Mouse (Mus musculus): Measurements from ENCODE around the gene Ssx2ip. TPM values are rescaled to one million over a fixed set of nuclear protein-coding genes. Genes with fewer than 3 reads are reported as not detected.
A peak's percentile ranks its signal among the peaks of the same experiment; 100 is the strongest.

Gene Ssx2ip
- polyA plus RNA-seq, 1 experiment from 2014 or later = 23.7 TPM

DNA sequence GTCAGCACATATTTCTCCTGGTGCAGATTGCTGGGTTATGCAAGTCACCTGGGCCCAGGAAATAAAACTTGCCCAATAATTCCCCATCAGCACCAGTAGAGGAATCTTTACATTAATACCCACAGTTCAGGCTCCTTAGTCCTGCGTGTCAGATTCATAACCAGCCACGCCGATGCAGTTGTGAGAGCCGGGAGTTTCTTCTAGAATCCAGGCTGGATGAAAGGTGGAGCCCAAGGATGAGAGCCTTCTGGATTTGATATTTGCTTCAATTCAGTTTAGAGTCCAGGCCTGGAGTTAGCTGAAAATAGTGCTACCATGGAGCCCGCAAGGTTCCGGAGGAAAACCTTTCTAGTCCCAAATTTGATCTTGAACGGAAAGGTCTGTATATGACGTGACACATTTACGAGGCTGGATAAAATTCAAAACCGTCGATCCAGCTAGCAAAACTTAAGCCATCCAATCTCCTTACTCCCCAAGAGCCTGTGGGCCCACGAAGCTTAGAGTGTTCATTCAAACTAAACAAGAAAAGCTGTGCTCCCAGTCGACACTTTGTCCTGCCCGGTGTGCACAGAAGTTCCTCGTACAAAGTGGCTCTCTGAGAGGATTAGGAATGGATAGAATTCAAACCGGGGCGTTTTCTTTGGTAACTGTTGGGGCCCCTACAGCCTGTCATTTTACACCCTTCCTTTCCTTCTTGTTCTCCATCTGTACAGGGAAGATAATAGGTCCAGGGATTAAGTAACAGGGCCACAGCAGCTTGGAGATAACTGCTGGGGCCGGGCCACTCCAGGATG, 968 bp downstream of the Ssx2ip start:
- peaks cover 5% of the 10 kb centered on the region; the same call in 1 of the 2 replicates for H3K9me3 ChIP-seq (replicated peaks)
- peak overlapping the region; percentile 94 for H3K9ac ChIP-seq
- no peaks in the 10 kb centered on the region for H3K36me3 ChIP-seq
- peak overlapping the region; percentile 78 for H3K27ac ChIP-seq
- H3K4me3 ChIP-seq (replicated peaks) = peak overlapping the region; percentile 94
- peak overlapping the region; percentile 94 for H3K4me2 ChIP-seq
- H3K27me3 ChIP-seq = no peaks in the 10 kb centered on the region
- ATAC-seq (replicated peaks; ENCODE audit: low FRiP score) = peak; percentile 15; the same call in 1 of the 2 replicates
- peaks cover 36% of the 10 kb centered on the region for H3K4me1 ChIP-seq
- WGBS = 18% methylated on average over 18 of the region's 18 CpGs

DNA sequence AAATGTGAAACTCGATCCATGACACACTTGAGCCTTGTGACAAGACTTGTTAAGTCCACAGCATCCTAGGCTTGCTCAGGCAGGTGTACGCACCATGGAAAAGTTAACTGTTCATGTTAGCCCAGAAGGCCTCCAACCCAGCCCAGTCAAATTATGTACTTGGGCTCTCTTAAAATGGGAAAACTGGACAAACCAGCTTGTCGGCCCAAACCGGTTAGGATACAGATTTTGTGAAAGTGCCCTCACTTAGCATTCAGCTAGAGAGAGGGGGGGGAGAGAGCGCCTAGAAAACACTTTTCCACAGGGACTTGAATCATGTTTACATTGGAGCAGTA, 1.5 kb downstream of the Ssx2ip start:
- Histone ChIP-seq H3K27ac (peak overlapping the region; percentile 78), H3K4me2 (peak overlapping the region; percentile 94), H3K36me3 (no peaks in the 10 kb centered on the region), H3K9ac (peak overlapping the region; percentile 94; the same call in 1 of the 2 replicates), H3K9me3 (replicated peaks) (peaks cover 5% of the 10 kb centered on the region; the same call in 1 of the 2 replicates), H3K4me1 (peaks cover 36% of the 10 kb centered on the region), H3K4me3 (replicated peaks) (peak overlapping the region; percentile 94), H3K27me3 (no peaks in the 10 kb centered on the region)
- 0 out of 2 replicates have a peak, but pooled peaks have one; percentile 1 for ATAC-seq (replicated peaks; ENCODE audit: low FRiP score)
- 43% methylated on average over 5 of the region's 5 CpGs for WGBS

DNA sequence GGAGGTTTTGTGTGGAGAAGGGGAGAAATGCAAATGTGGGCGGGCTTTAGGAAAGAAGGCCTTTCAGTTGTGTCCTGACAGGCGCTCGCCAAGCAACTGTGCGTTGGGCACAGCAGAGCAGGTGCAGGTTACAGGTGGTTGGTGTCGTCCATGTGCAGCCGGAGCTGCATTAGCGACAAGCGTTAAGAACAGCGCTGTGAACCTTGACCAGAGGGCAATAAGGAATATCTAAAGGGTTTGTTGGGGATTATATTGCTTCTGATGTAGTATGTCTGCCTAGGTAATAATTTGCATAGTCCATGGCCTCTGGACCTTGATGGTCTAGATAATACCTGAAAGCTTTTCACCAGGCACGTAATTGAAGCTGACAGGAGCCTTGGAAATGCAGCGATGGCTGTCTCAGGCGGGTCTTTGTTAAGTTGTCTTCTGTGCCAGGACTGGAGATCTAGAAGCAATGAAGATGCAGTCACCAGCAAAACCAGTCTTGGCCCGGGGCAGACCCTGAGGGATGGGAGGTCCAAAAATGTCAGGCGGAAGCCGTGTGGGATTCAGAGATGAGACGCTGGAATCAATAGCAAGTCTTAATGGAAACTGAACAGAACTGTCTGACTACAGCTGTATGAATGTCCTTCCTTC, 2.8 kb downstream of the Ssx2ip start:
- H3K4me2 ChIP-seq = peak overlapping the region; percentile 94
- no peak overlapping the region for H3K9ac ChIP-seq
- H3K27me3 ChIP-seq = no peaks in the 10 kb centered on the region
- H3K36me3 ChIP-seq = no peaks in the 10 kb centered on the region
- no peak overlapping the region; the same call in 1 of the 2 replicates for H3K4me3 ChIP-seq (replicated peaks)
- no peak for ATAC-seq (replicated peaks; ENCODE audit: low FRiP score)
- H3K4me1 ChIP-seq = peaks cover 36% of the 10 kb centered on the region
- peak overlapping the region; percentile 78; the same call in 1 of the 2 replicates for H3K27ac ChIP-seq
- peaks cover 5% of the 10 kb centered on the region; the same call in 1 of the 2 replicates for H3K9me3 ChIP-seq (replicated peaks)
- 77% methylated on average over 16 of the region's 16 CpGs for WGBS

DNA sequence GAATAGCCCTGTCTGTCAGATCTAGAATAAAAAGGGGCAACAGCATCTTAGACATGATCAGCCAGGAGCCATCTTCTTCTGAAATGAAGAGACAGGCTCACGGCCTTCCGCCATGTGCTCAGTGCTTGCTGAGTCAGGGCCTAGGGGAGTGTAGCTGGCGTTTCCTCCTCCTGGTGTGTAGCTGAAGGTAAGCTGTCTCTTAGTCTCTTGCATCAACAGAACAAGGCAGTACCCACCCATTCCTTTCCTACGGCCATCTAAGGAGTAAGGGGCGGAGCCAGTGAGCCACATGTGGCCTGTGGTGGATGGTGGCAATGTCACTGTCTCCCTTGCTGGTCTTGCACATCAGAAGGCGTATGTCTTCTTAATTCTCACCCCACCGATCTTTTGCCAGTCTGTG, 5.7 kb downstream of the Ssx2ip start:
- no peaks in the 10 kb centered on the region for H3K9me3 ChIP-seq (replicated peaks)
- no peak overlapping the region for H3K4me2 ChIP-seq
- no peak for ATAC-seq (replicated peaks; ENCODE audit: low FRiP score)
- no peaks in the 10 kb centered on the region for H3K27me3 ChIP-seq
- H3K9ac ChIP-seq = no peak overlapping the region
- H3K27ac ChIP-seq = no peak overlapping the region
- no peak overlapping the region for H3K4me3 ChIP-seq (replicated peaks)
- 86% methylated on average over 7 of the region's 7 CpGs for WGBS
- H3K36me3 ChIP-seq = no peaks in the 10 kb centered on the region
- H3K4me1 ChIP-seq = peaks cover 26% of the 10 kb centered on the region

DNA sequence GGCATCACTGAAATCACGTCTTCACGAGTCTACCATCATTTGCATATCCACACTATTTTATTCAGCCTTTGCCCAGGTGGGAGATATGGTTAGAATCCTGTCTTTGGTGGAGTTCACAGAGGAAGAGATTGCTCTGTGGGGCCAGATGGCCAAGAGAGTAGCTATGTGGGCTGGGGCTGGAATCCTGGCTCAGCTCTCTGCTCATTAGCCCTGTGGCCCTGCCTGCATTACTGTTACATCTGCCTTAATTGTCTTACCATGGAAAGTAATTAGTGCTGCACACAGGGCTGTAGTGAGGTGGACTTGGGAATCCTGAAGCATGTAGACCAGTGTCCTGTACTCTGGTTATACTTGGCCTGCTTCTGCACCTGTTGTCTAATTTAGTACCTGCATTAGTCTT, 7.6 kb downstream of the Ssx2ip start:
- Histone ChIP-seq H3K27me3 (no peaks in the 10 kb centered on the region), H3K4me1 (peaks cover 10% of the 10 kb centered on the region), H3K36me3 (no peaks in the 10 kb centered on the region), H3K27ac (no peak overlapping the region), H3K4me2 (no peak overlapping the region), H3K9ac (no peak overlapping the region), H3K9me3 (replicated peaks) (no peaks in the 10 kb centered on the region), H3K4me3 (replicated peaks) (no peak overlapping the region)
- ATAC-seq (replicated peaks; ENCODE audit: low FRiP score) = no peak
- WGBS = 76% methylated on average over 2 of the region's 2 CpGs

DNA sequence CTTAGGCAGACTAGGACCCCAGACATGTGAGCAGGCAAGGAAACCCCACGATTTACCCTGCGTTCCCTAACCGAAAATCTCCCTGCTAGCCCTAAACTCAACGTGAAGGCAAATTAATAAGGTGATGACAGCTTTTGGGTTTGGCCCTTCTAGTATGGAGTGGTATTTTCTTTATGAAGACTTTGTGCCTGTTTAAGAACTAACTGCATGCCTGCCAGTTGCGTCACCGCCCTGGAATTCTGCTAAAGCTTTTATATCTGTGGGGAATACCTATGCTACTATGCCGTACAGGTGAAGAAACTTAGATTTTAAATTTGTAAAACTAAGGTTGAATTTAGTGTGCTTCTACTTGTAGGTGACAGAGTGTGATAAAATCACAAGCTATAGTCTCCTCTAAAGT, 8.0 kb downstream of the Ssx2ip start:
- H3K27me3 ChIP-seq = no peaks in the 10 kb centered on the region
- no peak overlapping the region for H3K27ac ChIP-seq
- peaks cover 5% of the 10 kb centered on the region; the same call in 1 of the 2 replicates for H3K4me1 ChIP-seq
- H3K36me3 ChIP-seq = peaks cover under 1% of the 10 kb centered on the region; the same call in 1 of the 2 replicates
- no peak overlapping the region for H3K9ac ChIP-seq
- H3K4me3 ChIP-seq (replicated peaks) = no peak overlapping the region
- H3K4me2 ChIP-seq = no peak overlapping the region
- ATAC-seq (replicated peaks; ENCODE audit: low FRiP score) = no peak
- 88% methylated on average over 7 of the region's 7 CpGs for WGBS
- no peaks in the 10 kb centered on the region for H3K9me3 ChIP-seq (replicated peaks)

DNA sequence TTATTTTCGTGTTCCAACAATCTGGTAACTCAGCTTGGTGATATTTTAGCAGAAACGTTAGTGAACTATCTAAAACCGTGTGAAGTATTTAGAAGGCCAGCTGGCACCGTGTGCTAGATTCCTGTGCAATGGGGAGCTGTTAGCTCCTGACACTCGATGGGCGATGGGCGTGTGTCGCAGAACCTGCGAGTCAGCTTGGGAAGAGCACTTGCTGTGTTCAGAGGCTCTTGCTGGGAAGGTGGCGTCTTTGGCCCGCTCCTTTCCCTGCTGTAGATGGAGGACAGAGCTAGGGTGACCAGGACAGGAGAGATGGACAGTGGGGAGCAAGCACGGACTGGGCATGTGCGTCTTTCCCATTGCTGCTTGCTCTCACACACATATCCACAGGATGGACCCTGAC, 8.6 kb downstream of the Ssx2ip start:
- ATAC-seq (replicated peaks; ENCODE audit: low FRiP score) = no peak
- Histone ChIP-seq H3K27me3 (no peaks in the 10 kb centered on the region), H3K27ac (no peak overlapping the region), H3K4me3 (replicated peaks) (no peak overlapping the region), H3K4me2 (no peak overlapping the region), H3K9me3 (replicated peaks) (no peaks in the 10 kb centered on the region), H3K4me1 (peaks cover 3% of the 10 kb centered on the region; the same call in 1 of the 2 replicates), H3K36me3 (peaks cover 5% of the 10 kb centered on the region; the same call in 1 of the 2 replicates), H3K9ac (no peak overlapping the region)
- WGBS = 92% methylated on average over 13 of the region's 13 CpGs

DNA sequence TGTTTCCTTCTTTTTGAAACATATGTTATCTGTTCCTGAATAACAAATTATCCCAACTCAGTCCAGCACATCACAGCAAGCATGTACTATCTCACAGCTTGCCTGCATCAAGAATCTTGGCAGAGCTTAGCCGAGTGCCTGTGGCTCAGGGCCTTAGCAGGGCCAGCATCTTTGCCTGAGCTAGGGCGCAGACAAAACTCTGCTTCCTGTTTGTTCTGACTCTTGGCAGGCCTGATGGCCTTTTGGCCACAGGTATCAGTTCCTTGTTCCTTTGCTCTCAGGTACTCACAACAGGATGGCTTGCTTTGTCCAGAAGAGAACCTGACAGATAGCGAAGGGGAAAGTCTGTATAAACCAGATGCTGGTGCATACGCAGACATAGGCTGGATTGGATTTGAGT, 9.6 kb downstream of the Ssx2ip start:
- WGBS = 85% methylated on average over 4 of the region's 4 CpGs
- no peaks in the 10 kb centered on the region for H3K27me3 ChIP-seq
- ATAC-seq (replicated peaks; ENCODE audit: low FRiP score) = no peak
- peaks cover 3% of the 10 kb centered on the region; the same call in 1 of the 2 replicates for H3K4me1 ChIP-seq
- H3K36me3 ChIP-seq = peaks cover 12% of the 10 kb centered on the region
- no peak overlapping the region for H3K9ac ChIP-seq
- H3K4me2 ChIP-seq = no peak overlapping the region
- H3K27ac ChIP-seq = no peak overlapping the region
- no peaks in the 10 kb centered on the region for H3K9me3 ChIP-seq (replicated peaks)
- H3K4me3 ChIP-seq (replicated peaks) = no peak overlapping the region

DNA sequence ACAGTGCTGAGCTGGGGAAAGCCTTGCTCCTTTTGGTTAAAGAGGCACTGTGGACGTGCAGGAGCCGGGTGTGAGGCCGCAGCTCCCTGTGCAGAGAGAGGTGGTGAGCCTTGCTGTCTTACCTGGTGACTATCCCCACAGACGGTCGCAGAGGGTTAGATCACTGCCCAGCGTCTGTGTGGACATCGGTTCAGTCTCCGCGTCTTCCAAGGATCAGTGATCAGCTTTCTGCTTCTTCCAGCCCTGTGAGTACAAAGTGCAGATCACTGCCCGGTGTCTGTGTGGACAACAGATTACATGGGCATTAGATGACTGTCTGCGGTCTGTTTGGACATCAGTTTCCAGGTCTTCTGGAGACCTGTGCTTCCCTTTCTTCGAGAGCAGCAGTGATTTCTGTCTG, 10.1 kb downstream of the Ssx2ip start:
- no peak overlapping the region for H3K4me2 ChIP-seq
- H3K27ac ChIP-seq = no peak overlapping the region
- no peak; the same call in 1 of the 2 replicates for ATAC-seq (replicated peaks; ENCODE audit: low FRiP score)
- no peak overlapping the region for H3K4me3 ChIP-seq (replicated peaks)
- peaks cover 18% of the 10 kb centered on the region for H3K36me3 ChIP-seq
- WGBS = 86% methylated on average over 12 of the region's 12 CpGs
- no peak overlapping the region for H3K9ac ChIP-seq
- peaks cover 3% of the 10 kb centered on the region; the same call in 1 of the 2 replicates for H3K4me1 ChIP-seq
- H3K9me3 ChIP-seq (replicated peaks) = no peaks in the 10 kb centered on the region
- H3K27me3 ChIP-seq = no peaks in the 10 kb centered on the region

DNA sequence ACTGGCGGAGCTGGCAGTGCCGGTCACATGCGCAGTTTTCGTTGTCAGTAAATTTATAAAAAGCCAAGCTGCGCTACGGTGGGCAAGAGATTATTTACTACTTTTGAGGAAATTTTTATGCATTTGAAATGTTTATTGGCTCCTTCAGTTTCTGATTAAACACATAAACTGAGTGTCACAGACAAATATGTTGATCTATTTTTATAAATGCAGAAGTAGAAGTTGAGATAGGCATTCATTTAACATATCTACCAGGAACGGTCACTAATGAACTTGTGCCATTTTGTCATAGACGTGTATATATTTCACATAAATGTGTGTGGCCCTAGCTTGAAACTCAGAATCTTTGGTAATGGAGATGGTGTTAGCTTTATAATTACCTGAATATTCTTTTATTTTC, 13.4 kb downstream of the Ssx2ip start:
- Histone ChIP-seq H3K27me3 (no peaks in the 10 kb centered on the region), H3K4me2 (no peak overlapping the region), H3K4me3 (replicated peaks) (no peak overlapping the region), H3K9me3 (replicated peaks) (no peaks in the 10 kb centered on the region), H3K36me3 (peaks cover 41% of the 10 kb centered on the region), H3K4me1 (peaks cover 8% of the 10 kb centered on the region), H3K9ac (no peak overlapping the region), H3K27ac (no peak overlapping the region)
- 96% methylated on average over 8 of the region's 8 CpGs for WGBS
- no peak for ATAC-seq (replicated peaks; ENCODE audit: low FRiP score)

DNA sequence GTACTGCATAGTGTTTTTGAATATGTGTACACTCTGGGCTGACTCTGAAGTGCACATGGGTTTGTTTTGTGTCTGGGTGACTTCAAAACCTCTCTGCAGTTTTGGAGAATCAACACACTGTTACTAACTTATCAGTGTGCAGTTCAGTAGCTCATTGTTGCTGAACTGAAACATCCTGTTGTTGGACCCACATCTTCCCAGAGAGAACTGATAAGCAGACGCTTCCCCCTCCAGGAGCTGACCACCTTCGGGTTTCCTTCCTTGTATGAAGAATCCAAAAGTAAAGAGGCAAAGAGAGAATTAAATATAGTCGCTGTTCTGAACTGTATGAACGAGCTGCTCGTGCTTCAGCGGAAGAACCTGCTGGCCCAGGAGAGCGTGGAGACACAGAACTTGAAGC, 14.5 kb downstream of the Ssx2ip start:
- no peak overlapping the region for H3K9ac ChIP-seq
- no peaks in the 10 kb centered on the region for H3K27me3 ChIP-seq
- peaks cover 8% of the 10 kb centered on the region for H3K4me1 ChIP-seq
- peaks cover 51% of the 10 kb centered on the region for H3K36me3 ChIP-seq
- WGBS = 80% methylated on average over 7 of the region's 7 CpGs
- H3K27ac ChIP-seq = no peak overlapping the region
- H3K4me2 ChIP-seq = no peak overlapping the region
- H3K4me3 ChIP-seq (replicated peaks) = no peak overlapping the region
- no peak for ATAC-seq (replicated peaks; ENCODE audit: low FRiP score)
- H3K9me3 ChIP-seq (replicated peaks) = no peaks in the 10 kb centered on the region

DNA sequence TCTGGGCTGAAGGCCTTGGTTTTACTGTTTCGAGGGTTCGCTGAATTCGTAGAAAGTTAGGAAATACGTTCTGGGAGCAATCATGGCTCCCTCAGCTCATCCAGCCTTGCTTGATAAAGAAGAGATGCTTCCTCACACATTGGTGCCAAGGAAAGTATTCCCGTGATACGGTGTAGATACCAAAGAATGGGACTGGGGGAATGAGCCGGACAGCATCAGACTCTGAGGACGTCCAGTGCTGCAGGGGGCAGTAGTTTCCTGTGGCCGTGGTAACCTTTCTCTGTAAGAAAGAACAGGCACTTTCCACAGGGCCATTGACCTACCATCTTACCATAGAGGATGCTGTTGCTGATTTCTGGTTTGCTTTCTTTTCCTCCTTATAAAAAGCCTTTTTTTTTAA, 15.1 kb downstream of the Ssx2ip start:
- WGBS = 90% methylated on average over 9 of the region's 9 CpGs
- no peak for ATAC-seq (replicated peaks; ENCODE audit: low FRiP score)

More for the DNA sequence above, 15.1 kb downstream of the Ssx2ip start:
- Histone ChIP-seq H3K4me2 (no peak overlapping the region), H3K9ac (no peak overlapping the region), H3K27me3 (no peaks in the 10 kb centered on the region), H3K27ac (no peak overlapping the region), H3K36me3 (peaks cover 51% of the 10 kb centered on the region), H3K9me3 (replicated peaks) (no peaks in the 10 kb centered on the region), H3K4me3 (replicated peaks) (no peak overlapping the region), H3K4me1 (peaks cover 12% of the 10 kb centered on the region)
